Mouse (Mus musculus) cerebellum, postnatal 14 days (tissue): ENCODE results near the gene Flot2.

Source experiments
- DNase-seq, 2 experiments: peaks; one replicate each; pipeline ENCODE4 v3.0.0; 2021; ENCODE audit warnings: mixed read lengths in 2 of 2

The Flot2 gene

GRCm38 (mm10) chr11:78065906-78066305 lies 28.2 kb downstream of the Flot2 start:
- no peak for DNase-seq

- DNase-seq, result no peak
Observed at GRCm38 (mm10) chr11:78066641-78067040, 28.9 kb downstream of the Flot2 start.

- no peak for DNase-seq
Observed at GRCm38 (mm10) chr11:78067566-78067965, 29.8 kb downstream of the Flot2 start.

- no peak for DNase-seq
Observed at GRCm38 (mm10) chr11:78069130-78069529, 31.4 kb downstream of the Flot2 start.

- DNase-seq, result no peak
Observed at GRCm38 (mm10) chr11:78069646-78070045, 31.9 kb downstream of the Flot2 start.

- DNase-seq, result no peak
Observed at GRCm38 (mm10) chr11:78071938-78072337, 34.2 kb downstream of the Flot2 start.

GRCm38 (mm10) chr11:78072425-78073130 lies 34.8 kb downstream of the Flot2 start:
- DNase-seq, result no peak

- DNase-seq, result no peak
Observed at GRCm38 (mm10) chr11:78073577-78074276, 36.0 kb downstream of the Flot2 start.

- no peak for DNase-seq
Observed at GRCm38 (mm10) chr11:78074277-78074652, 36.5 kb downstream of the Flot2 start.

GRCm38 (mm10) chr11:78074666-78075065 lies 36.9 kb downstream of the Flot2 start:
- no peak for DNase-seq

- DNase-seq, result peak; percentile 88
Observed at GRCm38 (mm10) chr11:78079961-78080921, 42.5 kb downstream of the Flot2 start, which contains the start of gene Eral1. Gene Eral1, minus strand, starts transcription at chr11:78080383.

- no peak for DNase-seq
Observed at GRCm38 (mm10) chr11:78083595-78083994, 45.9 kb downstream of the Flot2 start.

- no peak for DNase-seq
Observed at GRCm38 (mm10) chr11:78086925-78087479, 49.3 kb downstream of the Flot2 start.

- no peak for DNase-seq
Observed at GRCm38 (mm10) chr11:78087756-78088281, 50.1 kb downstream of the Flot2 start.

GRCm38 (mm10) chr11:78094137-78094503 lies 56.4 kb downstream of the Flot2 start:
- DNase-seq, result no peak

- DNase-seq, result peak; percentile 96
Observed at GRCm38 (mm10) chr11:78094504-78095143, 56.9 kb downstream of the Flot2 start, which contains the start of gene Fam222b. Gene Fam222b, plus strand, starts transcription at chr11:78094660.

GRCm38 (mm10) chr11:78095144-78095516 lies 57.4 kb downstream of the Flot2 start:
- no peak for DNase-seq

GRCm38 (mm10) chr11:78097077-78097476 lies 59.3 kb downstream of the Flot2 start:
- no peak for DNase-seq

- no peak for DNase-seq
Observed at GRCm38 (mm10) chr11:78100746-78101145, 63.0 kb downstream of the Flot2 start.

- no peak for DNase-seq
Observed at GRCm38 (mm10) chr11:78102142-78102541, 64.4 kb downstream of the Flot2 start.

- DNase-seq, result peak in 1 of 2 experiments; percentile 36
Observed at GRCm38 (mm10) chr11:78102958-78103747, 65.4 kb downstream of the Flot2 start.
